Mouse (Mus musculus) CH12.LX (cell line): Measurements from ENCODE around the gene Commd1. TPM values are rescaled to one million over a fixed set of nuclear protein-coding genes. Genes with fewer than 3 reads are reported as not detected.
A peak's percentile ranks its signal among the peaks of the same experiment; 100 is the strongest.

Source experiments
- DNase-seq: peaks from one replicate; pipeline ENCODE4 v3.0.0-alpha.2; 2013; ENCODE audit errors: extremely low read depth
- H3K27ac ChIP-seq: 2 replicates; pipeline ENCODE4 v1.5.1; 2012; ENCODE audit warnings: low read depth, mild to moderate bottlenecking, control low read depth, moderate library complexity; ENCODE audit not compliant: insufficient read depth
- H3K27me3 ChIP-seq: replicated peaks from 2 replicates; pipeline ENCODE3; 2012; ENCODE audit warnings: inconsistent platforms
- H3K36me3 ChIP-seq, 2 experiments: replicated peaks in 1 of 2; 2 replicates each; pipeline versions ENCODE3 to v1.6.1; 2012; ENCODE audit warnings: inconsistent platforms in 1 of 2, low read length in 1 of 2, mild to moderate bottlenecking in 1 of 2, mixed read lengths in 1 of 2, moderate library complexity in 1 of 2; ENCODE audit not compliant: control insufficient read depth in 1 of 2, insufficient read depth in 1 of 2
- H3K4me1 ChIP-seq, 2 experiments: 2 replicates each; pipeline ENCODE4 v1.6.1; 2012; ENCODE audit warnings: inconsistent platforms in 1 of 2, moderate library complexity in 1 of 2; ENCODE audit not compliant: insufficient read depth in 2 of 2, control insufficient read depth in 1 of 2
- H3K4me2 ChIP-seq: 2 replicates; pipeline ENCODE4 v1.6.1; 2012; ENCODE audit warnings: low read depth, mild to moderate bottlenecking, control low read depth; ENCODE audit not compliant: poor library complexity, insufficient read depth, severe bottlenecking
- H3K4me3 ChIP-seq, 3 experiments: fragments of 150-350 bp in 1 of 3; sonication (generic) in 1 of 3; replicated peaks in 1 of 3; 2 replicates each; pipeline versions ENCODE3 to v1.5.1; 2011 to 2012; ENCODE audit warnings: low read depth in 2 of 3, low read length in 2 of 3, mild to moderate bottlenecking in 2 of 3, moderate library complexity in 2 of 3, control low read depth in 1 of 3, improper control_type of control experiment in 1 of 3, inconsistent platforms in 1 of 3, mixed read lengths in 1 of 3; ENCODE audit not compliant: poor library complexity in 1 of 3
- H3K79me2 ChIP-seq: replicated peaks from 2 replicates; pipeline ENCODE4 v1.6.1; 2012; ENCODE audit warnings: mild to moderate bottlenecking, moderate library complexity; ENCODE audit not compliant: control insufficient read depth, poor library complexity, insufficient read depth, severe bottlenecking; ENCODE audit errors: extremely low read depth
- H3K9ac ChIP-seq: 2 replicates; pipeline ENCODE4 v1.6.1; 2012; ENCODE audit warnings: low read depth, mild to moderate bottlenecking, control low read depth, moderate library complexity; ENCODE audit not compliant: insufficient read depth
- H3K9me3 ChIP-seq: replicated peaks from 2 replicates; pipeline ENCODE3; 2012; ENCODE audit warnings: low read length, inconsistent platforms, mixed read lengths
- BHLHE40 ChIP-seq: IDR thresholded peaks from 2 replicates; pipeline ENCODE4 v1.6.1; 2011; ENCODE audit warnings: mild to moderate bottlenecking, low read depth, low read length, improper control_type of control experiment
- CHD1 ChIP-seq: IDR thresholded peaks from 2 replicates; pipeline ENCODE4 v1.6.1; 2012; ENCODE audit warnings: low read depth, low read length, improper control_type of control experiment, inconsistent platforms
- CHD2 ChIP-seq: IDR thresholded peaks from 2 replicates; pipeline ENCODE4 v1.6.1; 2011; ENCODE audit warnings: low read length, improper control_type of control experiment
- CTCF ChIP-seq, 2 experiments: IDR thresholded peaks in 1 of 2; conservative IDR thresholded peaks in 1 of 2; 2 replicates each; pipeline ENCODE4 v1.5.1; 2011 to 2012; ENCODE audit warnings: low read depth in 2 of 2, low read length in 2 of 2, improper control_type of control experiment in 1 of 2, inconsistent platforms in 1 of 2, mild to moderate bottlenecking in 1 of 2, moderate library complexity in 1 of 2
- E2F4 ChIP-seq: IDR thresholded peaks from 2 replicates; pipeline ENCODE4 v1.6.1; 2011; ENCODE audit warnings: low read depth, low read length, improper control_type of control experiment; ENCODE audit not compliant: insufficient replicate concordance
- ELF1 ChIP-seq: IDR thresholded peaks from 2 replicates; pipeline ENCODE4 v1.6.1; 2014; ENCODE audit warnings: low read depth, mild to moderate bottlenecking, inconsistent platforms, low read length, improper control_type of control experiment
- EP300 ChIP-seq: IDR thresholded peaks from 2 replicates; pipeline ENCODE4 v1.6.1; 2011; ENCODE audit warnings: low read length, improper control_type of control experiment
- ETS1 ChIP-seq: conservative IDR thresholded peaks from 2 replicates; pipeline ENCODE4 v1.6.1; 2012; ENCODE audit warnings: low read depth, mild to moderate bottlenecking, inconsistent platforms, low read length, improper control_type of control experiment, moderate library complexity
- GABPA ChIP-seq: IDR thresholded peaks from 2 replicates; pipeline ENCODE4 v1.6.1; 2012; ENCODE audit warnings: low read depth, low read length, improper control_type of control experiment, inconsistent platforms; ENCODE audit not compliant: insufficient replicate concordance
- HCFC1 ChIP-seq: IDR thresholded peaks from 2 replicates; pipeline ENCODE4 v1.6.1; 2012; ENCODE audit warnings: low read depth, mild to moderate bottlenecking, inconsistent platforms, low read length, improper control_type of control experiment
- IRF4 ChIP-seq: IDR thresholded peaks from 2 replicates; pipeline ENCODE4 v1.6.1; 2014; ENCODE audit warnings: low read depth, mild to moderate bottlenecking, inconsistent platforms, low read length, improper control_type of control experiment
- JUN ChIP-seq: IDR thresholded peaks from 2 replicates; pipeline ENCODE4 v1.6.1; 2011; ENCODE audit warnings: low read depth, mild to moderate bottlenecking, low read length, improper control_type of control experiment, moderate library complexity; ENCODE audit not compliant: insufficient read depth
- JUND ChIP-seq: conservative IDR thresholded peaks from 2 replicates; pipeline ENCODE4 v1.6.1; 2011; ENCODE audit warnings: low read depth, low read length, improper control_type of control experiment
- KAT2A ChIP-seq: IDR thresholded peaks from 2 replicates; pipeline ENCODE4 v1.6.1; 2012; ENCODE audit warnings: low read length, improper control_type of control experiment, inconsistent platforms; ENCODE audit not compliant: insufficient replicate concordance
- MAFK ChIP-seq: IDR thresholded peaks from 2 replicates; pipeline ENCODE4 v1.6.1; 2011; ENCODE audit warnings: low read length, improper control_type of control experiment; ENCODE audit not compliant: insufficient replicate concordance
- MAX ChIP-seq: IDR thresholded peaks from 2 replicates; pipeline ENCODE4 v1.6.1; 2011; ENCODE audit warnings: low read length, improper control_type of control experiment
- MAZ ChIP-seq: IDR thresholded peaks from 2 replicates; pipeline ENCODE4 v1.6.1; 2012; ENCODE audit warnings: low read depth, mild to moderate bottlenecking, inconsistent platforms, low read length, improper control_type of control experiment, moderate library complexity
- MEF2A ChIP-seq: IDR thresholded peaks from 2 replicates; pipeline ENCODE4 v1.6.1; 2014; ENCODE audit warnings: low read depth, mild to moderate bottlenecking, inconsistent platforms, low read length, improper control_type of control experiment, borderline replicate concordance
- MXI1 ChIP-seq: IDR thresholded peaks from 2 replicates; pipeline ENCODE4 v1.6.1; 2011; ENCODE audit warnings: mild to moderate bottlenecking, low read depth, low read length, improper control_type of control experiment
- MYC ChIP-seq: IDR thresholded peaks from 2 replicates; pipeline ENCODE4 v1.6.1; 2011; ENCODE audit warnings: low read depth, mild to moderate bottlenecking, improper control_type of control experiment, low read length
- NELFE ChIP-seq: IDR thresholded peaks from 2 replicates; pipeline ENCODE4 v1.6.1; 2011; ENCODE audit warnings: low read depth, low read length, improper control_type of control experiment
- NRF1 ChIP-seq: IDR thresholded peaks from 2 replicates; pipeline ENCODE4 v1.6.1; 2014; ENCODE audit warnings: low read depth, mild to moderate bottlenecking, inconsistent platforms, low read length, improper control_type of control experiment, moderate library complexity
- PAX5 ChIP-seq: IDR thresholded peaks from 2 replicates; pipeline ENCODE4 v1.6.1; 2012; ENCODE audit warnings: low read length, inconsistent platforms, mixed read lengths
- POLR2A ChIP-seq: IDR thresholded peaks from 2 replicates; pipeline ENCODE4 v1.6.1; 2011; ENCODE audit warnings: low read depth, mild to moderate bottlenecking, improper control_type of control experiment, low read length
- POLR2AphosphoS2 ChIP-seq: IDR thresholded peaks from 2 replicates; pipeline ENCODE4 v1.6.1; 2011; ENCODE audit warnings: low read depth, low read length, improper control_type of control experiment
- RAD21 ChIP-seq: IDR thresholded peaks from 2 replicates; pipeline ENCODE4 v1.6.1; 2011; ENCODE audit warnings: low read depth, mild to moderate bottlenecking, low read length, improper control_type of control experiment, moderate library complexity
- RCOR1 ChIP-seq: conservative IDR thresholded peaks from 2 replicates; pipeline ENCODE4 v1.6.1; 2012; ENCODE audit warnings: low read depth, mild to moderate bottlenecking, inconsistent platforms, low read length, improper control_type of control experiment
- SIN3A ChIP-seq: IDR thresholded peaks from 2 replicates; pipeline ENCODE4 v1.6.1; 2012; ENCODE audit warnings: low read length, improper control_type of control experiment, inconsistent platforms
- SMC3 ChIP-seq: IDR thresholded peaks from 2 replicates; pipeline ENCODE4 v1.6.1; 2011; ENCODE audit warnings: low read depth, low read length, improper control_type of control experiment
- TBP ChIP-seq: conservative IDR thresholded peaks from 2 replicates; pipeline ENCODE4 v1.6.1; 2011; ENCODE audit warnings: low read depth, low read length, improper control_type of control experiment
- TCF12 ChIP-seq: IDR thresholded peaks from 2 replicates; pipeline ENCODE4 v1.6.1; 2014; ENCODE audit warnings: low read depth, mild to moderate bottlenecking, inconsistent platforms, low read length, improper control_type of control experiment
- UBTF ChIP-seq: IDR thresholded peaks from 2 replicates; pipeline ENCODE4 v1.6.1; 2012; ENCODE audit warnings: low read depth, mild to moderate bottlenecking, inconsistent platforms, low read length, improper control_type of control experiment, moderate library complexity
- USF1 ChIP-seq: IDR thresholded peaks from 2 replicates; pipeline ENCODE4 v1.6.1; 2014; ENCODE audit warnings: low read depth, mild to moderate bottlenecking, inconsistent platforms, low read length, improper control_type of control experiment
- USF2 ChIP-seq: conservative IDR thresholded peaks from 2 replicates; pipeline ENCODE4 v1.6.1; 2011; ENCODE audit warnings: low read depth, low read length, improper control_type of control experiment
- ZC3H11A ChIP-seq: IDR thresholded peaks from 2 replicates; pipeline ENCODE4 v1.6.1; 2012; ENCODE audit warnings: low read depth, mild to moderate bottlenecking, inconsistent platforms, low read length, improper control_type of control experiment
- ZKSCAN1 ChIP-seq: IDR thresholded peaks from 2 replicates; pipeline ENCODE4 v1.6.1; 2012; ENCODE audit warnings: low read depth, inconsistent platforms, low read length, improper control_type of control experiment, borderline replicate concordance
- ZMIZ1 ChIP-seq: IDR thresholded peaks from 2 replicates; pipeline ENCODE4 v1.6.1; 2012; ENCODE audit warnings: low read depth, mild to moderate bottlenecking, inconsistent platforms, low read length, improper control_type of control experiment
- ZNF384 ChIP-seq: IDR thresholded peaks from 2 replicates; pipeline ENCODE4 v1.6.1; 2012; ENCODE audit warnings: low read depth, low read length, improper control_type of control experiment, inconsistent platforms
- dilution Hi-C: fragments of 300-500 bp; cut with MboI; formaldehyde crosslinking; loops from 2 replicates; pipeline ENCODE4 v1.14.3; 2020; ENCODE audit warnings: low sequenced_read_pairs; ENCODE audit not compliant: extremely low pct_unique_long_range_greater_than_20kb, extremely low pct_ligation_motif_present
- in situ Hi-C: fragments of 300-500 bp; cut with MboI; formaldehyde crosslinking; loops from 3 replicates; pipeline ENCODE4 v1.14.3; 2019; ENCODE audit warnings: low sequenced_read_pairs, low pct_ligation_motif_present, low pct_unique_long_range_greater_than_20kb, mixed read lengths
- polyA plus RNA-seq: library from polyadenylated mRNA; unstranded; fragments of >175 nt; gene quantifications from 2 replicates; pipeline ENCODE4 v1.2.1, GENCODE M21; 2012; ENCODE audit warnings: low read depth; ENCODE audit not compliant: insufficient read length
- total RNA-seq, 2 experiments: library from RNA; depleted of rRNA; stranded (reverse); fragments of 300-350 nt in 1 of 2; fragments of >200 nt in 1 of 2; gene quantifications; 2 replicates each; pipeline ENCODE4 v1.2.3; 2012 to 2014

Gene Commd1
- total and polyA plus RNA-seq, 3 experiments, result 109 to 163 (median 113) TPM

DNA sequence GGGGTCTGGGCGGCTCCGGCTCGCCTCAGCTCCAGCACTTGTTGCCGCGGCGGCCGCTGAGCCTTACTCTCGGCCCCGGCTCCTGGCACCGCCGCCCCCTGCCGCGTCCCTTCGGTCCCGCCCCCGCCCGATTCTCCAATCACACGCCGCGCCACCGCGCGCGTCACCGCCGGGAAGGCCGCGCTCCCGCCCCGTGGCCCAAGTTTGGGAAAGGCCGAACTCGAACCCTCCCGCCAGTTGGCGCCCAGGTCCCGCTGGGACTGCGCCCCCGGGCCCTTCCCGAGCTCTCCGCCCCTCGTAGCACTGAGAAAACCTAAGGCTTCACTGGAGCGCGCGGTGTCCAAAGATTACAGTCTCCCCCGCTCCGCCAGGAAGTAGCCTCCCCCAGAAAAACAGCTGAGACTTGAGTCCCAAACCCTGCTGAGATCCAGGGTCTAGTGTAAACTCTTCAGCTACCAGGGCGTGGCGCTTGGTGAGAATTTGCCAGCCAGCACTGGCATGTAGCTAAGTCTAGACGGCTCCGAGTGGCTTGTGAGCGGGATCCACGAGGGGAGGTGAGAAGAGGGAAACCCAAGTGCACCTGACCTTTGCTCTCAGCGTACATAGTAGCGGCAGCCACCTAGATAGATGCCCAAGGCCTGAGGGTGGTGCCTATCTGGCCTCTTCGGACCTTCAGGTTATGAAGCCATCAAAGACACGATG lies 122.4 kb downstream of the Commd1 start:
- in situ Hi-C loops, result loop anchor here (5.0 kb wide), 1 partner anchor 222 kb away; no protein-coding TSS in a partner anchor
- H3K9ac ChIP-seq, result peak overlapping the region; percentile 85
- TF ChIP-seq NRF1 (0 out of 2 replicates have a peak, but pooled peaks have one; percentile 13), GABPA (no peak), RAD21 (peak; percentile 50), CHD2 (no peak), MAX (peak; percentile 94), NELFE (peak; percentile 83), EP300 (no peak; the same call in 1 of the 2 replicates), ELF1 (peak; percentile 64), MXI1 (peak; percentile 96), ETS1 (peak; percentile 63), SMC3 (peak; percentile 73), MAFK (peak; percentile 32; the same call in 1 of the 2 replicates), ZNF384 (no peak), SIN3A (peak; percentile 85), IRF4 (peak; percentile 65), USF2 (no peak), E2F4 (peak; percentile 38; the same call in 1 of the 2 replicates), ZMIZ1 (peak; percentile 85; the same call in 1 of the 2 replicates), CTCF (conservative IDR thresholded peaks at IDR 0.05 in 1 of 2, IDR thresholded peaks at IDR 0.05 in 1 of 2; ENCODE audit: low read depth in 2 of 2, low read length in 2 of 2) (peak in 1 of 2 experiments; percentile 68; a peak in 2 of 4 replicates), JUN (no peak; the same call in 1 of the 2 replicates), CHD1 (peak; percentile 20; the same call in 1 of the 2 replicates), UBTF (peak; percentile 19), HCFC1 (peak; percentile 33), RCOR1 (peak; percentile 71), TCF12 (peak; percentile 88), USF1 (no peak), KAT2A (0 out of 2 replicates have a peak, but pooled peaks have one; percentile 26), POLR2AphosphoS2 (peak; percentile 82; the same call in 1 of the 2 replicates), ZKSCAN1 (no peak), POLR2A (peak; percentile 91), PAX5 (no peak), MEF2A (peak; percentile 71; the same call in 1 of the 2 replicates), MYC (peak; percentile 94; the same call in 1 of the 2 replicates), TBP (no peak; the same call in none of the 2 replicates), JUND (no peak), ZC3H11A (no peak), BHLHE40 (no peak), MAZ (peak; percentile 64)
- TF ChIP-seq, all 38 proteins: peak for 25
- dilution Hi-C loops, result no loop called here
- Histone ChIP-seq H3K27me3 (no peaks in the 10 kb centered on the region), H3K4me1 (peaks cover 15 to 38% of the 10 kb centered on the region in 2 experiments), H3K9me3 (no peaks in the 10 kb centered on the region), H3K27ac (peak overlapping the region; percentile 88), H3K4me3 (peak overlapping the region; percentile 83 to 89 (median 84)), H3K79me2 (peaks cover 55% of the 10 kb centered on the region), H3K36me3 (peaks cover 0 to 5% of the 10 kb centered on the region in 2 experiments), H3K4me2 (peak overlapping the region; percentile 75)
- peak; percentile 96 for DNase-seq
